Mouse (Mus musculus) embryonic facial prominence, embryonic 13.5 days (tissue): ENCODE results near the gene Gfap. TPM values are rescaled to one million over a fixed set of nuclear protein-coding genes. Genes with fewer than 3 reads are reported as not detected.

Experiments
- polyA plus RNA-seq: library from polyadenylated mRNA; unstranded; fragments of >200 nt; fragmentation: Nextera tagmentation; extraction: Ambion mirVana; gene quantifications from 2 replicates; pipeline ENCODE4 v1.2.1, GENCODE M21; 2015

Gfap gene
- polyA plus RNA-seq, 1 experiment from 2014 or later, result 0.10 TPM

Other genes starting within 250 kb of the Gfap start
- gene Meioc, start 237.2 kb downstream of the Gfap start, polyA plus RNA-seq, result 0.45 and 0.79 TPM in 2 replicates
- 44.6 and 46.9 TPM in 2 replicates for gene Ccdc43, start 203.1 kb downstream of the Gfap start, polyA plus RNA-seq
- 13.8 and 14.4 TPM in 2 replicates for gene Adam11, start 139.5 kb downstream of the Gfap start, polyA plus RNA-seq
- gene Gjc1, start 81.2 kb downstream of the Gfap start, polyA plus RNA-seq, result 75.7 and 81.9 TPM in 2 replicates
- not detected in 2 replicates for gene Higd1b, start 65.1 kb downstream of the Gfap start, polyA plus RNA-seq
- 189 and 196 TPM in 2 replicates for gene Eftud2, start 19.9 kb downstream of the Gfap start, polyA plus RNA-seq
- gene Ccdc103, start 19.7 kb downstream of the Gfap start, polyA plus RNA-seq, result 0.79 and 1.2 TPM in 2 replicates
- not detected in 2 replicates for gene Fam187a, start 15.7 kb downstream of the Gfap start, polyA plus RNA-seq
- 11.0 and 12.8 TPM in 2 replicates for gene Kif18b, start 24.2 kb upstream of the Gfap start, polyA plus RNA-seq
- 3.4 TPM in 2 replicates for gene C1ql1, start 45.8 kb upstream of the Gfap start, polyA plus RNA-seq
- gene Nmt1, start 127.3 kb upstream of the Gfap start, polyA plus RNA-seq, result 67.8 and 68.5 TPM in 2 replicates
- gene Dcakd, start 127.4 kb upstream of the Gfap start, polyA plus RNA-seq, result 189 and 192 TPM in 2 replicates
- 5.3 and 7.2 TPM in 2 replicates for gene Plcd3, start 200.7 kb upstream of the Gfap start, polyA plus RNA-seq
- 16.6 and 17.4 TPM in 2 replicates for gene Acbd4, start 200.8 kb upstream of the Gfap start, polyA plus RNA-seq
- gene Hexim1, start 215.3 kb upstream of the Gfap start, polyA plus RNA-seq, result 5.2 and 6.9 TPM in 2 replicates
- gene Hexim2, start 231.5 kb upstream of the Gfap start, polyA plus RNA-seq, result 15.0 and 16.2 TPM in 2 replicates